Mouse (Mus musculus): ENCODE data around the gene 1700021F07Rik. TPM values are rescaled to one million over a fixed set of nuclear protein-coding genes. Genes with fewer than 3 reads are reported as not detected.

1700021F07Rik gene
- polyA plus RNA-seq (2015; fragmentation: Nextera tagmentation; extraction: Ambion mirVana), result not detected in 2 replicates

DNA sequence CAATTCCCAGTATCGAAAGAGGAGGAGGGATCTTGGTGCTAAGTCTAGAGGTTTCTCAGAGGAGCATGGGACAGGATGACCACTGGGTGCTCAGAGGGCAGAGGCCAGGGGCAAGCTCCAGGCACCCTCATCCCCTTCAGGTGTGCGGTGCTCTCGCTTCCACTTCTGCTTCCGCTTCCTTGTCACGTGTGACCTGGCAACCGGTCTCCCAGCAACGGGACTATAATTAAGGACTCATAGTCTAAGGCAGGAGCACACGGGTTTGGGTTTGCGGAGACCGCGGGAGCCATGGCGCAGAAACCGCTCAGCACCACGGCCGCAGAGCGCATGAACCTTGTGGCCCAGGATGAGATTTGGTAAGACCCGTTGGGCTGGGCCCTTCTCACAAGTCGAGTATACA is at the start of gene 1700021F07Rik:
Gene 1700021F07Rik (plus strand): TSS at position 211 of the 400 bp plus-strand sequence.
- no peaks in the 10 kb centered on the region for H3K4me1 ChIP-seq
- H3K9ac ChIP-seq, result no peak within 1 kb of the TSS
- no peaks in the 10 kb centered on the region for H3K9me3 ChIP-seq
- peaks cover 6% of the 10 kb centered on the region; the same call in 1 of the 2 replicates for H3K27me3 ChIP-seq (replicated peaks)
- ATAC-seq (ENCODE audit: extremely low read depth, insufficient number of reproducible peaks, low FRiP score, low TSS enrichment), result no peak
- no peaks in the 10 kb centered on the region for H3K36me3 ChIP-seq
- 81% methylated on average over 18 of the region's 18 CpGs for WGBS
- H3K27ac ChIP-seq (replicated peaks), result no peak within 1 kb of the TSS
- H3K4me3 ChIP-seq, result no peak within 1 kb of the TSS
- no peak within 1 kb of the TSS for H3K4me2 ChIP-seq

- Histone ChIP-seq H3K9ac (no peak overlapping the region), H3K4me2 (no peak overlapping the region), H3K27ac (replicated peaks) (no peak overlapping the region), H3K4me1 (no peaks in the 10 kb centered on the region), H3K9me3 (no peaks in the 10 kb centered on the region), H3K27me3 (replicated peaks) (no peaks in the 10 kb centered on the region), H3K4me3 (no peak overlapping the region), H3K36me3 (no peaks in the 10 kb centered on the region)
- ATAC-seq (ENCODE audit: extremely low read depth, insufficient number of reproducible peaks, low FRiP score, low TSS enrichment), result no peak
- WGBS, result 71% methylated on average over 11 of the region's 11 CpGs
Observed at GRCm38 (mm10) chr2:173473233-173473632, 49.2 kb upstream of the 1700021F07Rik start.

DNA sequence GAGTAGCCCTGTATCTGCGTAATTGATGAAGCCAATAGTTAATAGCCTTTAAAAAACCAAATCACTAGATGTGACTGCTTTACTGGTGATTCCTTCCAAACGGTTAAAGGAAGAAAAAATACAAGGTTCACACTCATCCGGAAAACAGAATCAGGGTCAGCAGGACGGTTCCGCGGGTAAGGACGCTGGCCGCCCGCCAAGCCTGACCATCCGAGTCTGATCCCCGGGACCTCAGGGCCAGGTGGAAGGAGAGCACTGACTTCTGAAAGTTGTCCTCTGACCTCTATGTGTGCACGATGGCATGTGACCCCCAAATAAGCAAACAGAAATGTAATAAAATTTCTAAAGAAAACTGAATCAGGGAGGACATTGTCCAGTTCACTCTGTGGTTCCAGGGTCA is 43.3 kb upstream of the 1700021F07Rik start:
- Histone ChIP-seq H3K9me3 (no peaks in the 10 kb centered on the region), H3K27ac (replicated peaks) (no peak overlapping the region), H3K27me3 (replicated peaks) (no peaks in the 10 kb centered on the region), H3K36me3 (no peaks in the 10 kb centered on the region), H3K4me2 (no peak overlapping the region), H3K9ac (no peak overlapping the region), H3K4me1 (no peaks in the 10 kb centered on the region), H3K4me3 (no peak overlapping the region)
- ATAC-seq (ENCODE audit: extremely low read depth, insufficient number of reproducible peaks, low FRiP score, low TSS enrichment), result no peak
- WGBS, result 81% methylated on average over 12 of the region's 12 CpGs

DNA sequence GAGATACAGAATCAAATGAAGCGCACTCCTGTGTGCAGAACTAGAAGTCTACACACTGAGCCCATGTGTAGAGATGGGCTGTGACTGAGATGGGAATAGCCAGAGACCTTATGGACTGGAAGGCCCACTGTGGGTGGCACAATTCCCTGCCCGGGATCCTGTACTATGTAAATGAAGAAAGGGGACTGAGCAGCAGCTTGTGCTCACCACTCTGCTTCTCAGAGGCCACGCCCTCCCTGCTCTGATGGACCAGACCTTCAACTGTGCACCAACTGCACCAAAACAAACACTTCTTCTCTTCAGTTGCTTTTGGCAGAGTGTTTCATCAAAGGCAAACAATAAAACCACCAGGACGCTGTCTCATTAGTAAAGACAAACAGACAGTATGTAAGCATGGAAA is 37.9 kb upstream of the 1700021F07Rik start:
- Histone ChIP-seq H3K4me1 (no peaks in the 10 kb centered on the region), H3K9me3 (no peaks in the 10 kb centered on the region), H3K27me3 (replicated peaks) (no peaks in the 10 kb centered on the region), H3K27ac (replicated peaks) (no peak overlapping the region), H3K9ac (no peak overlapping the region), H3K4me3 (no peak overlapping the region), H3K36me3 (no peaks in the 10 kb centered on the region), H3K4me2 (no peak overlapping the region)
- ATAC-seq (ENCODE audit: extremely low read depth, insufficient number of reproducible peaks, low FRiP score, low TSS enrichment), result no peak
- WGBS, result 75% methylated on average over 4 of the region's 4 CpGs

DNA sequence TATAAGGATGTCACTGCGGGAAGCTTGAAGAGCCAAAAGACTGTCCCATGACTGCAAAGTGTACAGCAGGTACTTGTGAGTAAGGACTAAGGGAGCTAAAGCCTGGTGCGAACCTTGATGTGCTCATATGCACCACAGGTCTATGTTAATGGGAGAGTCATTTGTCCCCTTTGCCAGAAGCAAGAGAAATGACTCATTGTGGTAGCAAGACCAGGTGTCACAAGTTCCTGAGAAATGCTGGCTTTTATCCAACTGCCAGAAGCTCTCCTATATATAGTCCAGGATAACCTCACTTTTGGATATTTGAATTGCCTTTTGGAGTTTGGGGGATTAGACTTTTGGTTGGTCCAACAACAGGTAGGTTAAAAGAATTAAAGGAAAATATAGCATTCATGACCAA is 22.8 kb upstream of the 1700021F07Rik start:
- WGBS, result 77% methylated on average over 2 of the region's 2 CpGs

DNA sequence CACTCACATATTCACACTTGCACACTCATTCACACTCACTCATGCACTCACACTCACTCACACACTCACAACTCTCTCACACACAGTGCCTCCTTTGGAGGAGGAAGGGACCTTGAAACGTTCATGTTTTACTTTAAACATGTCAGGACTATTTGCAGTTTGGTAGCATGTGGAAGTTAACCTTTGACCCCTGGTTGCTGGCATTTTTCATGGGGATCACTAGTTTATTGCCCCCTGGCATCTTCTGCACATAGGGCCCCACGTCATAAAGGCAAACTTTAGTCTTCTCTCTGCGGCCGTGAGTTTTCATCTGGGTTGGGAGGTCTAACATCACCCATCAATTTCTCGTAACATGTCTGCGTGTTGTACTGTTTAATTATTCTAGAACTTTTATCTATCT is 8.4 kb upstream of the 1700021F07Rik start:
- ATAC-seq (ENCODE audit: extremely low read depth, insufficient number of reproducible peaks, low FRiP score, low TSS enrichment), result no peak
- Histone ChIP-seq H3K27ac (replicated peaks) (no peak overlapping the region), H3K4me2 (no peak overlapping the region), H3K4me3 (no peak overlapping the region), H3K4me1 (peaks cover 11% of the 10 kb centered on the region), H3K9ac (no peak overlapping the region), H3K27me3 (replicated peaks) (peaks cover 6% of the 10 kb centered on the region; the same call in 1 of the 2 replicates), H3K36me3 (no peaks in the 10 kb centered on the region), H3K9me3 (peaks cover 17% of the 10 kb centered on the region)
- 85% methylated on average over 6 of the region's 6 CpGs for WGBS

More for the DNA sequence above, 22.8 kb upstream of the 1700021F07Rik start:
- Histone ChIP-seq H3K4me1 (no peaks in the 10 kb centered on the region), H3K9me3 (peaks cover 11% of the 10 kb centered on the region), H3K4me3 (no peak overlapping the region), H3K27me3 (replicated peaks) (no peaks in the 10 kb centered on the region; the same call in 1 of the 2 replicates), H3K9ac (no peak overlapping the region), H3K27ac (replicated peaks) (no peak overlapping the region), H3K36me3 (no peaks in the 10 kb centered on the region), H3K4me2 (no peak overlapping the region)
- ATAC-seq (ENCODE audit: extremely low read depth, insufficient number of reproducible peaks, low FRiP score, low TSS enrichment), result no peak

DNA sequence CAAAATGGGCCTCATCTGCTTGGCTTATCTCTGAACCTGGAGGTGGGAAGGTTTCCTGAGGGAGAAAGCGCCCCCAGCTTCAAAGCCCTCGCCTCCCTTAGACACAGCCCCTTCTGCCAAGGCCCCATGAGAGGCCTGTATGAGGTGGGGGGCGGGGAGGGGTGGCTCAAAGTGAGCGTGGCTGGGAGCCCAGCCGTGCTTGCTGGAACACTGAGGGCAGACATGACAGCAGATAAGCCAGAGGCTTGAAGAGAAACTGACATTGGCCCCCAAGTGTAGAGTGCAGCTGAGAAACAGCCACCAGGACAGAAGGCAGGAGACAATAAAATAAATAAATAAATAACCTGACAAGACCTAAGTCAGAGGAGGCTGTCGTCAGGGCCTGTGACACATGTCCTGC is 7.2 kb upstream of the 1700021F07Rik start:
- H3K9me3 ChIP-seq, result peaks cover 13% of the 10 kb centered on the region
- no peak overlapping the region for H3K4me3 ChIP-seq
- WGBS, result 29% methylated on average over 6 of the region's 6 CpGs
- peak; percentile 59; the same call in 1 of the 2 replicates for ATAC-seq (ENCODE audit: extremely low read depth, insufficient number of reproducible peaks, low FRiP score, low TSS enrichment)
- H3K4me2 ChIP-seq, result no peak overlapping the region
- H3K27me3 ChIP-seq (replicated peaks), result peaks cover 6% of the 10 kb centered on the region; the same call in 1 of the 2 replicates
- H3K9ac ChIP-seq, result no peak overlapping the region
- H3K27ac ChIP-seq (replicated peaks), result peak overlapping the region; percentile 15; the same call in 1 of the 2 replicates
- H3K36me3 ChIP-seq, result no peaks in the 10 kb centered on the region
- peaks cover 11% of the 10 kb centered on the region for H3K4me1 ChIP-seq

GRCm38 (mm10) chr2:173516150-173516855 is 6.1 kb upstream of the 1700021F07Rik start:
- Histone ChIP-seq H3K36me3 (no peaks in the 10 kb centered on the region), H3K27ac (replicated peaks) (no peak overlapping the region), H3K4me1 (peaks cover 11% of the 10 kb centered on the region), H3K27me3 (replicated peaks) (peaks cover 6% of the 10 kb centered on the region; the same call in 1 of the 2 replicates), H3K9ac (no peak overlapping the region), H3K4me3 (no peak overlapping the region), H3K9me3 (0 out of 2 replicates have a peak, but pooled peaks cover 1% of the 10 kb centered on the region), H3K4me2 (no peak overlapping the region)
- ATAC-seq (ENCODE audit: extremely low read depth, insufficient number of reproducible peaks, low FRiP score, low TSS enrichment), result no peak
- 77% methylated on average over 25 of the region's 25 CpGs for WGBS

- Histone ChIP-seq H3K4me2 (no peak overlapping the region), H3K9ac (no peak overlapping the region), H3K27ac (replicated peaks) (no peak overlapping the region), H3K36me3 (no peaks in the 10 kb centered on the region), H3K4me1 (no peaks in the 10 kb centered on the region), H3K4me3 (no peak overlapping the region), H3K27me3 (replicated peaks) (peaks cover 15% of the 10 kb centered on the region), H3K9me3 (no peaks in the 10 kb centered on the region)
- no peak for ATAC-seq (ENCODE audit: extremely low read depth, insufficient number of reproducible peaks, low FRiP score, low TSS enrichment)
- WGBS, result 68% methylated on average over 3 of the region's 3 CpGs
Observed at GRCm38 (mm10) chr2:173528493-173528892, 6.1 kb downstream of the 1700021F07Rik start.

DNA sequence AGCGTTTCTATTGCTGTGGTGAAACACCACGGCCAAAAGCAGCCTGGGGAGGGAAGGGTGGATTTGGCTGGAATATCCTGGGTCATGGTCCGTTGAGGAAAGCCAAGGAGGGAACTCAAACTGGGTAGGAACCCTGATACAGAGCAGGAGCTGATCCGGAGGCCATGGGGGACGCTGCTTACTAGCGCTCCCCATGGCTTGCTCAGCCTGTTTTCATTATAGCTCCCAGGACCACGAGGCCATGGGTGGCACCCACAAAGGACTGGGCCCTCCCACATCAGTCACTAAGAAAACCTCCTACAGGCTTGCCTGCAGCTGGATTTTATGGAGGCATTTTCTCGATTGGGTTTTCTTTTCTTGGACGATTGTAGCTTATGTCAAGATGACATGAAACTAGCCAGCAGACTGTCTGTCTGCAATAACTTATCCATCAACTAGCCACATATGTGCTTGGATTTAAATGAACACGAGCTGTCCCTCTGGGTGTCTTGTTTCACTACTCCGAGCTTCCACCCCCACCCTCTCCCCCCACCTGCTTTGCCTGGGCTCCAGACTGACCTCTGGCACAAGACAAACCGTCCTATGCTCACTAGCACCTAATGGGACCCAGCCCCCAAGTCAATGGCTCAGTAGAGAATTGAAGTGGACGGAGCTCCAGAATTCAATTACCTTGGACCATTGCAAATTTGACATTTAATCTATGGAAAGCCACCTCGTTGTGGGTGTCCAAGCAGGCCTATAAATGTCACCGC is 10.5 kb downstream of the 1700021F07Rik start:
- Histone ChIP-seq H3K9ac (no peak overlapping the region), H3K4me3 (no peak overlapping the region), H3K4me1 (no peaks in the 10 kb centered on the region), H3K27me3 (replicated peaks) (peaks cover 17% of the 10 kb centered on the region), H3K9me3 (no peaks in the 10 kb centered on the region), H3K4me2 (no peak overlapping the region), H3K27ac (replicated peaks) (no peak overlapping the region), H3K36me3 (no peaks in the 10 kb centered on the region)
- ATAC-seq (ENCODE audit: extremely low read depth, insufficient number of reproducible peaks, low FRiP score, low TSS enrichment), result no peak
- 66% methylated on average over 15 of the region's 15 CpGs for WGBS

DNA sequence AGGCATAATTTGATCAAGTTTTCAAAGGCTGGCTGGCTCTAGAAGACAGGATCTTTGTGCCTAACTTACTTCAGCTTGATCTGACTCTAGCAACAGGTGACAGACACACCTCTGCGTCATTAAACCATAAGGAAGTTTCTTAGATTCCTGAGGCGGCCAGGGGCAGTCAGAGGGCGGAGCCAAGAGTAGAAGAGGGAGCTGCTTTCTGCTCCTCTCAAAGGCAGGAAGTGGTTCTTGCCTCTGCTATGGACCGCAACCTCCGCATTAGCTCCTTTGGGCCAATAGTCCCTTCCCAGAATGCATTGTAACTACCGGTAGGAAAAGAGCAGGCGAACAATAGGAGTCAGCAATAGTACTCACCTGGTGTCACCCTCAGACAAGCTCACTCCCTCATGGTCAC is 12.2 kb downstream of the 1700021F07Rik start:
- H3K9ac ChIP-seq, result no peak overlapping the region
- no peaks in the 10 kb centered on the region for H3K36me3 ChIP-seq
- no peak overlapping the region for H3K4me2 ChIP-seq
- 56% methylated on average over 7 of the region's 7 CpGs for WGBS
- peaks cover 18% of the 10 kb centered on the region for H3K27me3 ChIP-seq (replicated peaks)
- H3K4me1 ChIP-seq, result 0 out of 2 replicates have a peak, but pooled peaks cover 2% of the 10 kb centered on the region
- ATAC-seq (ENCODE audit: extremely low read depth, insufficient number of reproducible peaks, low FRiP score, low TSS enrichment), result no peak
- no peak overlapping the region for H3K4me3 ChIP-seq
- H3K9me3 ChIP-seq, result no peaks in the 10 kb centered on the region
- H3K27ac ChIP-seq (replicated peaks), result no peak overlapping the region
